Comparison of ENCODE assay signal across 13 mouse cellular contexts in the genomic region with DNA sequence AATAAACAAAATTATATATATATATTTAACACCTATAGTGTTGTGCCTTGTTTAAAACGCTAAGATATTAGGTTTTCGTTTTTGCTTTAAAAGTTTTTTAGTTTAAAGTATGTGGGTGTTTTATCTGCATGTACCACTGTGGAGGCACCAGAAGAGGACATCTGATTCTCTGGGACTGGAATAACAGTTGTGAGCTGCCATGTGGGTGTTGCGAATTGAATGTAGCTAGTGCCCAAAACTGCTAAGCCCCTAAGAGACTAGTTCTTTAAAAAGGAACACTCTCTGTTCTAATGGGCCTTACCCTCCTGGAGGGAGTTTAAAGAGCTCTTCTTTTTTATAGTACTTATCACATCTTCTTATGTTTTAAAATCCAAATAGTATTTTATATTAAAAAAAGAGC.
"Had no signal": no experiment of that assay in that cellular context is flagged by ENCODE, and none has a peak within 500 bp of the region (broad histone marks: within the 10 kb centered on the region; RNA-seq: fewer than 3 reads in every experiment).

No protein-coding gene starts in this region.

- ATAC-seq: inflammation-experienced regulatory T-cells, adult 6 months; intestine, postnatal 0 days; liver, postnatal 0 days; midbrain, embryonic 15.5 days had no signal

- DNase-seq: kidney, adult 8-10 months; kidney, postnatal 25 days; liver; liver, embryonic 13.5 days; liver, postnatal 0 days; lung, postnatal 14 days; retina, postnatal 1 day; spleen, adult 18-20 months; thymus, adult 2 months; thymus, postnatal 25 days had no signal
